Mouse (Mus musculus) left cerebral cortex, adult 2 months (tissue): ENCODE results near the gene Rph3al. TPM values are rescaled to one million over a fixed set of nuclear protein-coding genes. Genes with fewer than 3 reads are reported as not detected.

Source experiments
- DNase-seq, 2 experiments: peaks; one replicate each; pipeline ENCODE4 v3.0.0; 2021 to 2022; ENCODE audit warnings: low spot score in 2 of 2, mixed read lengths in 1 of 2; ENCODE audit errors: extremely low spot score in 1 of 2
- H3K27ac ChIP-seq: fragments of 200-600 bp; 2 replicates; pipeline ENCODE4 v1.8.1; 2022
- H3K4me3 ChIP-seq: fragments of 200-600 bp; 2 replicates; pipeline ENCODE4 v1.8.1; 2022
- CTCF ChIP-seq: fragments of 200-600 bp; IDR thresholded peaks from 2 replicates; pipeline ENCODE4 v1.8.1; 2022; ENCODE audit warnings: antibody characterized with exemption, mild to moderate bottlenecking, moderate library complexity
- intact Hi-C: fragments of 180-260 bp; cut with DNase I; formaldehyde crosslinking; loops from one replicate; pipeline ENCODE4 v1.15.1; 2025
- total RNA-seq, 2 experiments: library from RNA; stranded (reverse); gene quantifications; 2 replicates each; pipeline ENCODE4 v1.2.3; 2021

The Rph3al gene
- total RNA-seq, 2 experiments from 2014 or later, result 2.3 to 2.7 TPM

DNA sequence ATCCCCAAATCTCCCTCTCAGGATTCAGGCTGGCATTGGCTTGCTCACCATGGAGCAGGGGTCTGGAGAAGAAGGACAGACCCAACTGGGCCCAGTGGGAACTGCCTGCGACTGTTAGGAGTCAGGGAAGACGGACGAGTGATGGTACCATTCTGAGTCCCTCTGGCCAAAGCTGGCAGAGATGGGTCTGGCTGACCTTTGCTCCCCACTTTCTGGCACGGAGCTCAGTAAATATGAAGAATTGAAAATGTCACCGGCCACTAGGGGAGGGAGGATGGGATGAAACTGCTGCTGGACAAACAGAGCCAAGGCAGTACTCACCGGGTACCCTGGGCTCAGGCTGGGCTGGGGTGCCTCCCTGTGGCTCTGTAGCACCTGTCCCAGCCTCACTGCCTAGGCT, 105.1 kb downstream of the Rph3al start:
- Histone ChIP-seq H3K27ac (no peak overlapping the region), H3K4me3 (no peak overlapping the region)
- TF ChIP-seq CTCF, result no peak
- DNase-seq, result no peak
- intact Hi-C loops, result no loop called here

DNA sequence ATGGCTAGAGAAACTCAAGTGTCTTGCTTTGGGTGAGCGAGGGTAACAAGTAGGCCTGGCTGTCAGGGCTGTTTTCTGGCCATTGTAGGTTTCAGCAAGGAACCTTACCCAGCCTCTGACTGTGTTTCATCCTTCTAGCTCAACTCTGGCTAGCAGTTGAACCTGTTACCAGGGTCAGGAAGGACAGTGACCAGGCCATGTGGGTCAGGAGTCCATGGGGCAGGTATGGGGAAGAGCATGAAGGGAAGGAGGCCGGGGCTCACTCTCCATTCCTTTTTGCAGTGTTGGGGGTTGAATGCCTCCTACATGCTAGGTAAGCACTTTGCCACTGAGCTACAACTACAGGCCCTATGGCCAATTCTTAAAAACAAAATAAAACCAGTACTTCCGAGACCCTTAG, 107.8 kb downstream of the Rph3al start:
- TF ChIP-seq CTCF, result no peak
- no peak for DNase-seq
- intact Hi-C loops, result no loop called here
- no peak overlapping the region for H3K4me3 ChIP-seq
- no peak overlapping the region for H3K27ac ChIP-seq

- TF ChIP-seq CTCF, result no peak
- H3K27ac ChIP-seq, result no peak overlapping the region
- DNase-seq, result no peak
- no peak overlapping the region for H3K4me3 ChIP-seq
- intact Hi-C loops, result no loop called here
Observed at GRCm38 (mm10) chr11:75827414-75827813, 110.8 kb downstream of the Rph3al start.

DNA sequence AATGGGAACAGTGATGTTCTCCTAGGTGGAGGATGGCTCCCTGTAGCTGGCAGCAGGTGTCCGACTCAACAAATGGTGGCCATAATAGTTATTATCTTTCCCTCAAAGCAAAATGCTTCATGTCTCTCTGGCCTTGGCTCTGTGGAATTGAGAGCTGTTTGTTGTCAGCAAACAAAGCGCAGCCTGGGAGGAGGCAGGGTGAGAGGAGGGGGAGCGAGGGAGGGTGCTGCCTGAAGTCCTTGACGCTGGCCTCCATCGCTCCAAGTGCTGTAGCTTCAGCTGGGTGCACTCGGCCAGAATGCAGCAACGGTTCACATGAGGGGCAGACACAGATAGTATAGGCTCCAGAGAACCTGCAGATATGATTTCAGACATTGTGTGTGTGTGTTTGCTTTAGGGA, 114.7 kb downstream of the Rph3al start:
- TF ChIP-seq CTCF, result no peak
- Histone ChIP-seq H3K4me3 (no peak overlapping the region), H3K27ac (no peak overlapping the region)
- DNase-seq, result no peak
- intact Hi-C loops, result no loop called here

DNA sequence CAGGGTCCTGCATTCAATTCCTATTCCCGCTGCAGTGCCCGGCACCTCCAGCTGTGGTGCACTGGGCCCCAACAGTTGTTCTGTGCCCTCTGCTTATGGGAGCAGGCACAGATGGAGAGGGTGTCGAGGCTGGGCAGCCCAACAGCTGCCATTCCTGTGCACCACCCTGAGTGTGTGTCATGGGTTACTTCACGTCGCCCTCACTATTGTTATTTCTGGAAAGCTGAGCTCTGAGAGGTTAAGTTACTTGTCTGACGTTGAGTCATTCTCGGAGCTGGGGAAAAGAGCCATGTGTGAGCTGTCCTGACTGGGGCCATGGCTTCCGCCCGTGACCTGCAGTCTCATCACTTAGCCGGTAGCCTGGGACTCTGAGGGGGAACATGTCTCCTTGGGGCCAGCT, 125.1 kb downstream of the Rph3al start:
- intact Hi-C loops, result no loop called here
- DNase-seq, result no peak
- no peak overlapping the region for H3K27ac ChIP-seq
- TF ChIP-seq CTCF, result no peak; the same call in 1 of the 2 replicates
- no peak overlapping the region for H3K4me3 ChIP-seq

DNA sequence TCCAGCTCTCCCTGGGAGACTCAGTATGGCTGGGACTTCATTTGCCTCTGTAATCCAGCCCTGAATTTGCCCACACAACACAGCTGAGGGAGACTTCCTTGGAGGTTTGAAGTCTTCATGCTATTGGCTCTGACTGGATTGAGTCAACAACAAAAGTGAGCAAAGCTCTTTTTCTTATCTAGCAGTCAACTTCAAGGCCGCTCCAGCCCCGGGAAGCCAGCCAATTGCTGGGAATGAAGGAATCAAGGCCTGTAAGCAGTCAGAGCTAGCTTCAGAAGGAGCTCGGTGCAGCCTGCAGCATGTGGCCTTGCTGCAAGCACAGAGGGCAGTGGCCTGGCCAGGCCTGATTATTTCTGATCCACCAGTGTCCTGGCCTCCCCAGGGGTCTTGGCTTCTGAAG, 126.3 kb downstream of the Rph3al start:
- intact Hi-C loops, result no loop called here
- TF ChIP-seq CTCF, result no peak
- H3K27ac ChIP-seq, result no peak overlapping the region
- peak; percentile 23 to 42 for DNase-seq
- H3K4me3 ChIP-seq, result no peak overlapping the region

GRCm38 (mm10) chr11:75810526-75810925, 127.7 kb downstream of the Rph3al start:
- no peak overlapping the region for H3K27ac ChIP-seq
- intact Hi-C loops, result no loop called here
- no peak for TF ChIP-seq CTCF
- DNase-seq, result no peak
- H3K4me3 ChIP-seq, result no peak overlapping the region

- no peak for DNase-seq
- intact Hi-C loops, result no loop called here
- no peak for TF ChIP-seq CTCF
- Histone ChIP-seq H3K27ac (no peak overlapping the region), H3K4me3 (no peak overlapping the region)
Observed at GRCm38 (mm10) chr11:75807486-75807885, 130.7 kb downstream of the Rph3al start.

- Histone ChIP-seq H3K27ac (no peak overlapping the region), H3K4me3 (no peak overlapping the region)
- TF ChIP-seq CTCF, result no peak
- no peak for DNase-seq
- intact Hi-C loops, result no loop called here
Observed at GRCm38 (mm10) chr11:75801771-75802550, 136.3 kb downstream of the Rph3al start.

DNA sequence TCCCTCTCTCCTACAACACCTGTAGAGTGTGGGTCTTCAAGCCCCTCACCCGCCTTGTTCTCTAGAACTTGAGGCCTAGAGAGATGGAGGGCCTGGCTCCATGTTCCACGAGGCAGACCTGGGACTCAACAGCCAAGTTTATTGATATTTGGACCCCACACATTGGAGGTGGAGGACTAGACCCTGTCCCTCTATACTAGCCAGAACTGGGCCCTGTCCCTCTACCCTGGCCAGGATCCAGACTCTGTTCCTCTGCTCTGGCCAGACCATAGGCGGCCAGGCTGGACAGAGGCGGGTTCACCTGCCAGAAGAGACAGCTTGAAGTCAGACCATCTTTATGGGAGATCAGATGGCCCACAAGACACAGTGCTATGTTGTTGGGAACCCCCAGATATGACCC, 136.9 kb downstream of the Rph3al start:
- H3K27ac ChIP-seq, result no peak overlapping the region
- DNase-seq, result no peak
- H3K4me3 ChIP-seq, result no peak overlapping the region
- intact Hi-C loops, result no loop called here
- no peak for TF ChIP-seq CTCF

- Histone ChIP-seq H3K4me3 (no peak overlapping the region), H3K27ac (peak overlapping the region; percentile 40; the same call in 1 of the 2 replicates)
- TF ChIP-seq CTCF, result no peak
- intact Hi-C loops, result loop anchor here (1.0 kb wide), 1 partner anchor 74 kb away; no protein-coding TSS in a partner anchor
- no peak for DNase-seq
Observed at GRCm38 (mm10) chr11:75796536-75797246, 141.5 kb downstream of the Rph3al start.

GRCm38 (mm10) chr11:75796029-75796445, 142.2 kb downstream of the Rph3al start, which contains the start of gene Doc2b:
Gene Doc2b, minus strand, starts transcription at chr11:75796049.
- H3K27ac ChIP-seq, result peak within 1 kb of the TSS; percentile 40; the same call in 1 of the 2 replicates
- peak within 1 kb of the TSS; percentile 47 for H3K4me3 ChIP-seq
- no peak for TF ChIP-seq CTCF
- DNase-seq, result peak; percentile 77 to 84
- intact Hi-C loops, result loop anchor here (1.0 kb wide), 1 partner anchor 74 kb away; no protein-coding TSS in a partner anchor
